ENCODE assay signal across 8 mouse cellular contexts in the genomic region with DNA sequence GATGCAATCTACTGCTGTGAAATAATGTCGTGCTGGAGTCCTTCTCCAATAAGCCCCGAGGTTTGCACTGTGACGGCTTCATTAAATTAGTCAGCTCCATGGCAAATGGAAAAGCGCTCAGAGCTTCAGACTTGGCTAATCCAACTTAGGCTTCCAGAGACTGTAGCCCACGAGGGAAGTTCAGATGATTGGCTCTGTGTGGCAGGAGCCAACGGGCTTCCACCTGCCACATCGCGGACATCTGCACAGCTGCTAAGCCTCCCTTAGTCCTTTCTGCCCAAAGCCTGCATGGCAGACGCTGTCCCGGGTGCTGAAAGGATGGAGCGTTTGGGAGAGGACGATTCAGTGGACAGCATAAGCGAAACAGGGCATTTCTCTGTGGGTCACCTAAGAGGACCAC.
DNase-seq lines count a peak whose midpoint lies in the region; ATAC-seq and TF ChIP-seq lines count a peak whose summit lies in the region.

No protein-coding gene starts in this region.

- H3K36me3 ChIP-seq in forebrain, embryonic 14.5 days (ENCODE audit: control insufficient read depth, insufficient read depth, low read length), result no peaks in the 10 kb centered on the region
- H3K36me3 ChIP-seq in liver, postnatal 0 days (replicated peaks; ENCODE audit: insufficient read depth, low read length), result no peaks in the 10 kb centered on the region

- H3K4me3 ChIP-seq in forebrain, embryonic 14.5 days (ENCODE audit: low read depth, low read length), result no peak overlapping the region
- H3K4me3 ChIP-seq in liver, postnatal 0 days (ENCODE audit: low read depth, low read length), result no peak overlapping the region

- no peak; the same call in 1 of the 2 replicates for ATAC-seq in forebrain, embryonic 14.5 days
- no peak for ATAC-seq in liver, postnatal 0 days

- peaks cover 5% of the 10 kb centered on the region for H3K4me1 ChIP-seq in forebrain, embryonic 14.5 days (ENCODE audit: control insufficient read depth, insufficient read depth, low read length)
- H3K4me1 ChIP-seq in liver, postnatal 0 days (ENCODE audit: insufficient read depth), result no peaks in the 10 kb centered on the region

- TF ChIP-seq CTCF in liver, postnatal 0 days (IDR thresholded peaks at IDR 0.05; ENCODE audit: low read depth), result no peak

- DNase-seq in layer of hippocampus, postnatal 10 days (ENCODE audit: low spot score in 2 of 2), result peak; percentile 29 to 45
- DNase-seq in layer of hippocampus, postnatal 36 days, result no peak
- peak; percentile 25 for DNase-seq in adipocyte (ENCODE audit: low spot score)
- peak; percentile 38 for DNase-seq in forebrain, embryonic 14.5 days (ENCODE audit: low spot score)
- DNase-seq in liver, postnatal 0 days, result peak; percentile 31
- DNase-seq in testis, postnatal 10 days (ENCODE audit: low spot score), result peak; percentile 70
- DNase-seq in layer of hippocampus, adult 9-11 months, result no peak
- no peak for DNase-seq in layer of hippocampus, adult 9-10 months (ENCODE audit: low spot score)

- TF ChIP-seq EP300 in liver, postnatal 0 days (IDR thresholded peaks at IDR 0.05; ENCODE audit: low read depth), result no peak

- no peak overlapping the region for H3K9ac ChIP-seq in forebrain, embryonic 14.5 days (ENCODE audit: low read length)
- H3K9ac ChIP-seq in liver, postnatal 0 days (replicated peaks), result no peak overlapping the region

- H3K9me3 ChIP-seq in forebrain, embryonic 14.5 days (replicated peaks; ENCODE audit: control insufficient read depth, low read length), result no peaks in the 10 kb centered on the region
- no peaks in the 10 kb centered on the region for H3K9me3 ChIP-seq in liver, postnatal 0 days (ENCODE audit: low read length)

- 19% methylated on average over 13 of the region's 13 CpGs for WGBS in forebrain, embryonic 14.5 days
- WGBS in liver, postnatal 0 days (ENCODE audit: insufficient replicate concordance), result 26% methylated on average over 13 of the region's 13 CpGs

- H3K27ac ChIP-seq in forebrain, embryonic 14.5 days (ENCODE audit: low read depth, low read length), result no peak overlapping the region
- no peak overlapping the region for H3K27ac ChIP-seq in liver, postnatal 0 days (ENCODE audit: low read depth)

- H3K4me2 ChIP-seq in forebrain, embryonic 14.5 days (ENCODE audit: low read length), result no peak overlapping the region
- H3K4me2 ChIP-seq in liver, postnatal 0 days (ENCODE audit: low read depth, low read length), result no peak overlapping the region

- H3K27me3 ChIP-seq in forebrain, embryonic 14.5 days (replicated peaks; ENCODE audit: control insufficient read depth, insufficient read depth, low read length), result no peaks in the 10 kb centered on the region
- no peaks in the 10 kb centered on the region for H3K27me3 ChIP-seq in liver, postnatal 0 days (ENCODE audit: insufficient read depth, low read length)

Comparison
In these comparisons a context has a peak if more than half of its experiments do, and no peak if none do; other contexts are left out.
1. DNase-seq: peak in layer of hippocampus, postnatal 10 days (2 of 2), adipocyte (single experiment), forebrain, embryonic 14.5 days (single experiment), liver, postnatal 0 days (single experiment) and testis, postnatal 10 days (single experiment); none in layer of hippocampus, postnatal 36 days (0 of 2), layer of hippocampus, adult 9-11 months (single experiment) and layer of hippocampus, adult 9-10 months (single experiment).